Mouse (Mus musculus) CD4-positive, CD25-positive, alpha-beta regulatory T cell, adult 4 months (primary cell): ENCODE data around the gene Svip. TPM values are rescaled to one million over a fixed set of nuclear protein-coding genes. Genes with fewer than 3 reads are reported as not detected.

Experiments used
- ATAC-seq: one replicate; pipeline ENCODE4 v1.8.0; 2017
- polyA plus RNA-seq, 2 experiments: library from polyadenylated mRNA; unstranded; fragments of 100-300 nt; shearing (Covaris generic); gene quantifications; one replicate each; pipeline ENCODE4 v1.2.1; 2017

Svip gene
- 1 to 10 TPM in 1 of 2 experiments, under 1 TPM in 1; 0.44 to 1.3 TPM for polyA plus RNA-seq

- peak; percentile 97 for ATAC-seq
These were observed at the start of gene Svip for GRCm38 (mm10) chr7:52005511-52006295. Svip (minus strand) TSS chr7:52006018.

DNA sequence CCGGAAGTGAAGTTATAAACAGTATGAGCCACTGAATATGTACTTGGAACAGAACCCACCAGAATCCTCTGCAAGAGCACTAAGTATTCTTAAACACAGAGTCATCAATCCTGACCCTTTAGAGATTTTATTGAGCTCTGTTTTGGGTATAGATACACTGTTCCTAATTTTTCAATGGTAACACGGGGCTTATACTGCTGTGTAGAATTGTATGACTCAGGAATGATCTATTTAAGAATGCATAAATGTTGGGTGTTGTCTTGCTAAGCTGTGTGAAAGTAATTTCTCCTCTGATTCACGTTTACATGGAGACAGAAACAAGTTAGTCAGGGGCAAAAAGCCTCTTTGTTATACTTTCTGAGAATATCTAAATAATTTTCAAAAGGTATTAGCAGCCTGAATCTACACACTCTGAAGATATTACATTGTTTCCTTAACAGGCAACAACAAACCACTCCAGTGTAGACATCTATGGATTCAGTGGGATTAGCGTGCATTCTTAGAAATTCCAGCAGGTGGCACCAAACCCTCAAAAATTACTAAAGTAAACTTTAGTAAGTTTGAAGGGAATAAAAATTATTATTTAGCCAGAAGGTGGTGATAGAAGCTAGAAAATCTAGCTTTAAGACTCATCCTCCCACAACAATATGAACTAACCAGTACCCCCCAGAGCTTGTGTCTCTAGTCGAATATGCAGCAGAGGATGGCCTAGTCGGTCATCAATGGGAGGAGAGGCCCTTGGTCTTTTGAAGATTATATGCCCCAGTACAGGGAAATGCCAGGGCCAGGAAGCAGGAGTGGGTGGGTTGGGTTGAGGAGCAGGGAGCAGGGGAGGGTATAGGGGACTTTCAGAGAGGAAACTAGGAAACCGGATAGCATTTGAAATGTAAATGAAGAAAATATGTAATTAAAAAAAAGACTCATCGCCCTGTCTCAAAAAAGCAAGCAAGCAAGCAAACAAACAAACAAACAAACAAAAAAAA is 32.1 kb upstream of the Svip start:
- ATAC-seq, result no peak

GRCm38 (mm10) chr7:52024050-52024626 is 18.3 kb upstream of the Svip start:
- no peak for ATAC-seq

GRCm38 (mm10) chr7:52022039-52022438 is 16.2 kb upstream of the Svip start:
- ATAC-seq, result no peak

- no peak for ATAC-seq
These were observed 9.8 kb upstream of the Svip start, which contains the start of gene 1700015G11Rik for GRCm38 (mm10) chr7:52015628-52016027. 1700015G11Rik (minus strand) TSS chr7:52015728.

- no peak for ATAC-seq
These were observed 9.4 kb upstream of the Svip start for GRCm38 (mm10) chr7:52015180-52015579.

- no peak for ATAC-seq
These were observed 7.6 kb upstream of the Svip start for GRCm38 (mm10) chr7:52013457-52013856.

- no peak for ATAC-seq
These were observed 1.3 kb upstream of the Svip start for GRCm38 (mm10) chr7:52007138-52007537.

- no peak for ATAC-seq
These were observed 445 bp upstream of the Svip start for GRCm38 (mm10) chr7:52006296-52006630.

- no peak for ATAC-seq
These were observed 14.8 kb downstream of the Svip start for GRCm38 (mm10) chr7:51991020-51991419.

DNA sequence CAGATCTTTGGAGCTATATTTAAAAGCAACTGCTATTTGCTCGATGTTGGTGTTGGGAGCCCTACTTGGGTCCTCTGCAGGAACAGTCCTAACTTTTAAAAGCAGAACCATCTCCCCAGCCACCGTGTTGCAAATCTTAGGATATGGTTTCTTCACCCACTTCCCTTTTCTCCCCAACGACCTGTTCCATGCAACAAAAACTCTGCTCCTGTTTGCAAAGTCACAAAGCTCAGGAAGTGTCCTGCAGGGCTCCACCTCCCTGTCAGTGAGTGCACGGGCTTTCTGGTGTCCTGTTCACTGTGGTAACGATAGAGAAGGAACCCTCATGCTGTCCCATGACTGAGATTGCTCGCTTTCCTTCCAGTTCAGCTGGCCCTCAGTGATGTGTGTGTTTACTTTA is 18.9 kb downstream of the Svip start:
- no peak for ATAC-seq

DNA sequence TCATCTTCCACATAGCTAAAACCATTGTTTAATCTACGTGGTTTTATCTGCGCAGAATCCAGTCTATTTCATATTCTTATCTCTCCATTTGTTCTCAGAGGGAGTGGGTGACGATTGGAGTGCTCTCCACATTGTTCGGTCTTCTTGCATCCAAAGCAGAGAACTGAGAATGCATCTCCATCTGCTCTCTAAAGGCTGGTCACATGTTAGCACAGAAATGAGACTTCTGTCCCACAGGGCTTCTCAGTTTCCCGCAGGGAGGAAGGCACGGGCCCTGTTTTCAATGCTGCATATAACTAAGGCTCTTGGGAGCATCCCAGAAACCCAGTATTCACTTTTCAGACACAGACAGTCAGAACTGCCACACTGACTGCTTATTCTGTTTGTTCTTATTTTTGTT is 20.1 kb downstream of the Svip start:
- no peak for ATAC-seq

DNA sequence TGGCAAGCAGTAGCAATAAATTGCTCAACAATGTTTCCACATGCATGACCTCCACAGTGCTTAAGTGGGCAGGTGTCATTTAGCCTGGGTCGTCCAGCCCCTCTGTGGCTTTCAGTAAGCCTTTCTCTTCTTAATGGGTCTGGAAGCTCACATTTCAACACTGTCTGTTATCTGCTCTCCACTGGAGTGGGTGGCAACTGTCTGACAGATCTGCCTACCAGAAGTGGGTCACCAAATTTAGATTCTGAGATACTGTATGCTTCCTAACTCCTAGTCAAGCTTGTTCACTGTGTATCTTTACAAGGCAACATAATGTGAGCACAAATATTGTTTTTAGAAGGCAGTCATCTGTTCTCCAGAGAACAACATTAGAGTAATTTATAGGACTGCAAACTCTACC is 23.5 kb downstream of the Svip start:
- no peak for ATAC-seq

DNA sequence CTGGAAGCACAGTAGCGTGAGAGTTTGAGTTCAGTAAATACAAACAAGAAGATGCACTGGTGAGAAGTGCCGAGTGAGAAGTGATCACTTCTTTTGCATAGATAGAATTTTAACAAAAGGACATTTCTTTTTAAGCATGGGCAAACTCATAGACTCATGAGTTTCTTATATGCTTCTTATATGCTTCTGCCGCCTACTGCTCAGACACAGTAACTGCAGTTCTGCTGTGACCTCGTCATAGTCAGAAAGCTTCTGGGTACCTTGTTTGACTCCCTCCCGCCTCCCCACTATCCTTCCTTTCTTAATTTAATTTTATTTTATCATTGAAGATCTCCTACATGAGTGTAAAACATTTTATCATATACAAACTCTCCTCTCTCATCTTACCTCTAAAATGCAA is 26.5 kb downstream of the Svip start:
- peak; percentile 64 for ATAC-seq

GRCm38 (mm10) chr7:51975181-51975580 is 30.6 kb downstream of the Svip start:
- ATAC-seq, result no peak

- ATAC-seq, result no peak
These were observed 32.3 kb downstream of the Svip start for GRCm38 (mm10) chr7:51973526-51973925.

DNA sequence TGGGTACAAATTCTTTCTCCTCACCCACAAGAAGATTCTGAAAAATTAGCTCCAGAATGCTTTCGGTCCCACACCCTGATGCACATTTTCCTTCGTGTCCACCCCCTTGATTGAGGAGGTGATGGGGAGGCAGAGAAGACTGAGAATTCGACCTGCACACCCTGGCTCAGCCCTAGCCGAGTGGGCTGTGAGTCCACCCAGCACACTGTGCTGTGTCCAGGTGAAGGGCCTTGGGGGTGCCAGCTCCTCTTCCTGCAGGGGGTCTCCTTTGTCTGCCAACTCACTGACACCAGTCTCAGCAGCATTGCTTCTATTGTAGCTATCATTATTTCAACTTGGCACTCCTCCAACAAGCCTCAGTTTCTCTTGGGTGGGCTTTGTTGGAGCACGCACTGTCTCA is 32.7 kb downstream of the Svip start:
- no peak for ATAC-seq

DNA sequence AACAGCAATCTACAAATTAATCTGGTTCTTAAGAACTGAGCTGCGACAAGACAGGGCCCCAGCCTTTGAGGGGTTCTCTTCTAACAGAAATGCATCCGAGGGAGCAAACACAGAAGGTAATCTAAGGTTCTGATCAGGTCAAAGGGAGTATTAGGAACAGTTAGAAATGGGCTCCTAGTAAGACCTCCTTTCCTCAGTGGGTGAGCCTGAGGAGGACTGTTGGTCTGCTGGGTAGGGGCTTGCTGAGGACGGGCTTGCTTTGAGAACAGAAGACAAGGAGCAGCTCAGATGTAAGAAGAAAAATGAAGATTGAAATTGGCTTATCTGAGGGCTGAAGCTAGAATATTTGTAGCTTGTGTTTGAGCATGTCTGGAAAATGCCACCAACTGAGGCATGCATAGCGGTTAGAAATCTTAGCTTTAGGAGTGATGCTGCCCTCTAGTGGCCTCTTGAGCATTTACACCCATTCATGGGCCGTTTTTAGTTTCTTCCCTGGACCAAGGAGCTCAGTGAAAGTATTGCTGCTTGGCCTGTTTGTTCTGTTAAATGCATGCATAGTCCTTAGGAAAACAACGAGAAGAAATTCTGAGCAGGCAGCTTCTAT is 33.5 kb downstream of the Svip start:
- peak; percentile 77 for ATAC-seq

- no peak for ATAC-seq
These were observed 36.4 kb downstream of the Svip start for GRCm38 (mm10) chr7:51969379-51969778.

DNA sequence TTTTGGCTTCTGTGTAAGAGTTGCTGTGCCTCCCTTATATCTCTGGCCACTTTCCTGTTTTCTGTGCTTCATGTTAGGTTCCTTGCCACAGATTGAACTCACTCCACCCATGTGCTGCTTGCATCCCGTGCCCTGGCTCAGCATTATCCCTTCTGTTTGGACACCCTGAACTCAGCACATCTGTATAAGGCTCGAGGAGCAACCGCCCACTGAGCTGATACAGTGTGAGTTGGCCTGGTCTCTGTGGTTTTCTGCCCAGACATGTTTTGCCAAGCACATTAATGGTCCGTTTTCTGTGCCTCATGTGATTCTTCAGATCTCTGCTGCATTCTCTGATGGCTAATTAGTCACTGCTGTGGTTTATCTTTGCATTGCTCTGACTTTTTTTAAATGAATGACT is 38.2 kb downstream of the Svip start:
- ATAC-seq, result no peak

DNA sequence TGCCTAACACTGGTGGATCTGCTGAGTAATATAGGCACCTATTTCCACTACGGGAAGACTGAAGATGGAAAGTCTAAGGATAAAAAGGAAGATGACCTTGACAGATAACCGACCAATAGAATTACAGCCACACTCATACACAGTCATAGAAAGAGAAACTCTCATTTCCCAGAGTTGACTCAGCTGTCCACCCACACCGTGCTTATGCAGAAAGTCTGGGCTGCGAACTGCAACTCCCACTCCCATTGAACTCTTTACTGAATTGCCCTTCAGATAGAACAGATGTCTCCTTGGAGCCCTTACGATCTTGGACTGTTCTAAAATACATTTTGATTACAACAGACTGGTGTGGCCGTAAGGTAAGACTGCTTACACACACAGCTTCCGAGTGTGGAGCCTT is 41.1 kb downstream of the Svip start:
- ATAC-seq, result no peak

DNA sequence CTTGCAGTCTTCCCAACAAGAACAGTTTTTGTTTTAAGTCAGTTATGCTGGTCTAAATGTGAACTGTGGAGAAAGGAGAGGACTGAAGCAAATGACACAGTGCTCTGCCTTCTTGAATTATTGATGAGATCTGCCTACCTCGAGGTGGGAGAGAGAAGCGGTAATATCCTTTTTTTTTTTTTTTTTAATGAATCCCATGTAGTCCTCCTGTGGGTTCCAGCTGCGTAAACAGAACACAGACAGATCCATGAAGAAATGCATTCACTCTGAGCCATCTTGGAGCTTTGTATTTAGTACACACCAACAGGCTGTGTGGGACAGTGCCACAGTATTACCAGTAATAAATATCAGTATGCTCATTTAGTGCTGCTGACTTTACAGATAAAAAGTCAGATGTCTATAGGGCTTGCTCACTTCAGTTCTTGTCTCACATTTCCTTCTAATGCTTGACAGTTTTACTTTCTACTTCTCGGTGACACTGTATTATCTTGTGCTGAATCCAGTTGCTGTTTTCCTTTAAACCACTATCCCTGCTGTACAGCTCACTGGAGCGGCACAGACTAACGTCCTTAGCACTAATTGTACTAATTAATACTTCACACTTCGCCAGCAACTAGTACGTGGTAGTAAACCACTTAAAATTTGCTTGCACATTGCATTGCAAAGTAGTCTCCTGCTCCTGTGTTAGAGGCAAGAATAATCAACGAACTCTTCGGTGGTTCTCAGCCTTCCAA is 43.4 kb downstream of the Svip start:
- ATAC-seq, result no peak
